Mouse (Mus musculus): ENCODE measurements at regions not wholly inside any gene's neighbourhood (a gene's known extent, or its start where the extent isn't known, plus 50 kb on each side); places are given as distances from the start of the nearest gene placed in this dataset.

DNA sequence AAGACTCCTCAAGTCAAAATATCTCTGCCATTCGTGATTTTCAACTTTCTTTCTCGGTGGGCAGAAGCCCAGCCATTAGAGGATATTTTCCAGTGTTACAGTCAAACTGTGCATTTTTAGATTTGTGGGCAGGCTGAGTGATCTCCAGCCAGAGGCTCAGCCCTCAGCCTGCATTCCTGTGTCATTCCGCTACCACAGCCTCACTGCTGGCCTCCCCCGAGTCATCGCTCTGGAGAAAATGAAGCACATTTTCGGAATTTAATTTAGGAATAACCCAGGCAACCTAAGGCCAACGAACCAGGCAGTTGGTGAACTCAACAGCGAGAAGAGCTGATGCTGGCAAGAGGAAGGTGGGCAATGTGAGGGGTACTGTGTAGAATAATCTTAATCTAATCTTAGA, 80.9 kb upstream of the Nudt7 start:
- no peak for DNase-seq (ENCODE audit: low spot score)

DNA sequence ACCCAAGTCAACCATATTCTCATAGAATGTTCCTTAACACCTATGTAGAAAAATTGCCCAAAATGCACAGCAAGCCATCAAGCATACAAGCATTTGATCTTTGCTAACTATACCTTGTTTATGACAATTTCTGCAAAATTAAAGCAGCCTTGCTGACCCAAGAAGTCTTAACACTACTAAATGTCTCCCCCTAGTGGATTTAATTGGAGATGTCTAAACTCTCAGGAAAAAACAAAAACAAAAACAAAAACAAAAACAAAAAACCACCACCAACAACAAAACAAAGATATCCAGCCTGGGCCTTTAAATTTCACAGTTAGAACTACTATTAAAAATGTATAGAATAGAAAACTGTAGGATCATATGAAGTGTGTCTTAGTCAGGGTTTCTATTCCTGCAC, 69.8 kb upstream of the Nudt7 start:
- DNase-seq (ENCODE audit: low spot score): no peak

DNA sequence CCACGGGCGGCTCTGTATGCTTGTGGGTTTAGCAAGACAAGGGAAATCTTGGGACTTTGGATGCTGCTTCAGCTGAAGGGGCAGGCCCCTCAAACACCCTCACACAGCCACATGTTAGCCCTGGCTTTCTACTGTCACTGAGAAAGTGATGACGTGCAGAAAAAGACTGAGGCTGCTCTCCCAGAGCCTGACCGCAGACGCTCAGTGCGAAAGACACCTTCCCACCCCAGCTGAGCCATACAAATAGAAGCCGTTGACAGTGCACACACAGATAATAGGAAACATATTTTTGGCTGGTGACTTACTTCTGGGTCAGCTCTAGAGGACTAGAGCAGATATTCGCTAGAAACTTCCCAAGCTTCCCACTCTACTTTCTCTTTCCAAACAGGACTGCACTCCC, 61.0 kb upstream of the Nudt7 start:
- DNase-seq (ENCODE audit: low spot score): no peak

DNA sequence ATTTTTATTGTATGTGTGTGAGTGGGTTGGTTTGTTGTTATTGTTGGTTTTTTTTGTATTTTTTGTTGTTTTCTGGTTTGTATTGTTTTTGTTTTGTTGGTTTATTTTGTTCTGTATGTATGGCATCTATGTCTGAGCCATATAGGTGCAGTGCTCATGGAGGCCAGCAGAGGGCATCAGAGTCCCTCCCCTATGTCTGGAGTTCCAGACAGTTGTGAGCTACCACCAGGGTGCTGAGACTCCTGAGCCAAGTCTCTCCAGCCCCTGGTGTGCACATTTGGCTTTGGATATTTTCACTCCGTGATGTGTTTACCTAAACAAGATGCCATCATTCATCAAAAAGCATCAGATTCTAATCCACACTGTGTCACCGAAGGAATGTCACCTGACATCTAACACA, 59.2 kb upstream of the Nudt7 start:
- peak; percentile 19 for DNase-seq (ENCODE audit: low spot score)

DNA sequence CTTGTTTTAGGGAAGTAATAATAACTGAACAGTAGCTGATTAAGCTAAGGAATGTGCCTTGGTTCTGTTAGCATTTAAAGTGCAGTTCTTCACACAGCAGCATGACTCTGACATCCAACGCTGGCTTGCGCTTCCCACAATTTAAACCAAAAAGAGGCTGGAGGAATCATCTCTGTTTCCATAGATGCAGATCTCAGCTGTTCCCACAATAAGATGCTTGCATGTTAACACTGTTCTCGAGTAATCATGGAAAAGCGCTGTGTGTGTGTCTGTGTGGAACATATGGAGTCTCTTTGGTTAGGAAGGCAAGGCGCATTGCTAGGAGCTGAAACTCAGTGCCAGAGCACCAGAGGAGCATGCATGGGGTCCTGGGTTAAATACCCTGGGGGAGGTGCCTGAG, 56.7 kb upstream of the Nudt7 start:
- DNase-seq (ENCODE audit: low spot score): no peak

DNA sequence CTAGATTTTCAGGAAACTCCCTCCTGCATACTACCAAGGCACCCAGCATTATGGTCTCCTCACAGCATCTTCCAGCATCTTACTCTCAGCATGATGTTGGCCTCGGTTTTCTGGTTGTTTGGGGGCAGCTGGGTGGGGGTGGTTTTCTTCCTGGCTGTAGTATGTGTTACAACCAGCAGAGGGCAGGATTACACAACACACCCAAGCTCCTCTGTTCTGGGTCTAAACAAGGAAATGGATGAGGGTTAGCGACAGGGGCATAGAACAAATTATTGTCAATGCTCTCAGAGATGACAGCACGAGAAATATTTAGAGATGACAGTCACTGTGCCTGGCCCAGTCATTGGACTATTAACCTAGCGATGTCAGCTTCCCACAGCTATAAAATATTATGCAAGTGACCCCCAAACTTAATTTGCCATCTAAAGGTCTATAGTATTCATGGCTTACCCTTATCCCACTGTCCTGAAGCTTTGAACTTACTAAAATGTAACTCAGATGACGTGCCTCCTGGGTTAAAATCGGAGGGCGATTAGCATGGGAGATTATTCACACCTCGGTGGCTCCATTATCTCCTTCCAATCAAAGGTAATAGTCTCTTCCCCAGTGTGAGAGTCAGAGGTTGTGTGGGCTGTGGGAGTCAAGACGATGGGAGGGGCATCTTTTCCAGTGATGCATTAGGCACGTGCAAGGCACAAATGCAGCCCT, 52.2 kb upstream of the Nudt7 start:
- peak; percentile 34 for DNase-seq (ENCODE audit: low spot score)

DNA sequence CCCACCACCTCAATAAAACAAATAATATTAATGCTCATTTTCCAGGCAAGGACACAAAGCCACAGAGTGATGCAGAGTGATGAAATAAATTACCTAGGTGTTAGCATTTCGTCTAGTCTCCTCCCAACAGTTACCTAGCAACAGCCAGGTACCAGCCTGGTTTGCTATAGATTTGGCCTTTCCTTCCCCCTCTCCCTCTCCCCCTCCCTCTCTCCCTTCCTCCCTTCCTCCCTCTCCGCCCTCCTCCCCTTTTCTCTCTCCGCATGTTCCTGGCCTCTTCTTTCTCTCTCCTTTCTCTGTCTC, 51.6 kb upstream of the Nudt7 start:
- no peak for DNase-seq (ENCODE audit: low spot score)

All from c-Kit-positive CD71-positive TER-119-positive erythroid progenitor cells, embryonic 14.5 days (primary cell).